Mouse (Mus musculus) small intestine, adult 2 months (tissue): Measurements from ENCODE around the gene Tmem150a. TPM values are rescaled to one million over a fixed set of nuclear protein-coding genes. Genes with fewer than 3 reads are reported as not detected.

Experiments
- H3K27ac ChIP-seq: fragments of 200-500 bp; 2 replicates; pipeline ENCODE4 v1.5.1; 2012; ENCODE audit warnings: low read depth, low read length, control low read depth, inconsistent platforms; ENCODE audit not compliant: insufficient read depth
- H3K27me3 ChIP-seq: fragments of 200-500 bp; 2 replicates; pipeline ENCODE4 v1.6.1; 2012; ENCODE audit warnings: mild to moderate bottlenecking, moderate library complexity, low read length, inconsistent platforms; ENCODE audit not compliant: control insufficient read depth, insufficient read depth
- H3K36me3 ChIP-seq: fragments of 200-500 bp; 2 replicates; pipeline ENCODE4 v1.6.1; 2012; ENCODE audit warnings: mild to moderate bottlenecking, low read length, control low read depth, inconsistent platforms; ENCODE audit not compliant: control insufficient read depth, insufficient read depth
- H3K4me1 ChIP-seq: fragments of 200-500 bp; 2 replicates; pipeline ENCODE4 v1.6.1; 2012; ENCODE audit warnings: low read length, inconsistent platforms, mixed read lengths; ENCODE audit not compliant: control insufficient read depth, insufficient read depth, insufficient read length
- H3K4me3 ChIP-seq: fragments of 200-500 bp; 2 replicates; pipeline ENCODE4 v1.5.1; 2012; ENCODE audit warnings: low read depth, mild to moderate bottlenecking, control low read depth, inconsistent platforms, low read length, moderate library complexity
- CTCF ChIP-seq: fragments of 200-500 bp; IDR thresholded peaks from 2 replicates; pipeline ENCODE4 v1.5.1; 2012; ENCODE audit warnings: low read depth, mild to moderate bottlenecking, control low read depth, inconsistent platforms, low read length, moderate library complexity, mixed read lengths; ENCODE audit not compliant: insufficient replicate concordance, insufficient read length; ENCODE audit errors: extremely low read depth
- POLR2A ChIP-seq: fragments of 200-500 bp; IDR thresholded peaks from 2 replicates; pipeline ENCODE4 v1.6.1; 2012; ENCODE audit warnings: low read depth, mild to moderate bottlenecking, control low read depth, inconsistent platforms, low read length, moderate library complexity
- WGBS: fragments of 180-500 bp; shearing (Covaris S2); methylation state at CpG from one replicate; pipeline ENCODE4 v1.1.7; 2018; 5-methylcytosine and 5-hydroxymethylcytosine counted together
- polyA plus RNA-seq: library from polyadenylated mRNA; depleted of rRNA; stranded (reverse); fragments of >200 nt; gene quantifications from 2 replicates; pipeline ENCODE4 v1.2.3, GENCODE M21; 2012

The Tmem150a gene
- polyA plus RNA-seq, 1 experiment = 31.8 TPM

DNA sequence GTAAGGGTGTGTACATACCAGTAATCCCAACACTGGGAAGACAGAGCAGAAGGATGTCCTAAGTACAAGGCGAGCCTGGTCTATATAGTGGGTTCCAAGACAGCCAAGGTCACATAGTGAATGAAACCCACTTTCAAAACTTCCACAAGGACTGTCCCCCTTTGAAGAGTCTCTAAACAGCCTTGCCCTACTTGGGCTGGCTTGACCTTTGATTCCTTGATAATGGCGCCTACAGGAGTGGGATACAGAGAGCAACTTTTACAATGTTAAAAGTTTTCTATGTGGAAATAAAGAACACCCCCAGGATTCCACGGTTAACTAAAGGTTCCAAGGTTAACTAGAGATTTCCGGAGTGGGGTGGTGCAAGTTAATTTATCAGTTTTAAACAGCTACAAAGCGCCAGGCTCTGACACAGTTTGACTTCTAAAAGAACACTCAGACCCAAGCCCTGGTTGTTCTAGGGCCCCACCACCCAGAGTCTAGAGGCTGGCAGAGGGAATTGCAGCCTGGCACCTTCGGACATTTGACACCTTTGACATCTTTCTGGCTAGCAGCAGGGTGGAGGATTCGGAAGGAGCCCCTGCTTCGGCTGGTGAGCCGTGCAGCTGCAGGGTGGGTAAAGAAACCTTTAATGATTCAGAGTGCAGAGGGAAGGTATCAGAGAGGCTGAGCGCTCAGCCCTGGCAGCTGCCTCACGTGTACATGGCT lies 4.8 kb downstream of the Tmem150a start:
- Histone ChIP-seq H3K27ac (no peak overlapping the region), H3K36me3 (peaks cover 20% of the 10 kb centered on the region), H3K4me3 (no peak overlapping the region), H3K4me1 (peaks cover 18% of the 10 kb centered on the region), H3K27me3 (no peaks in the 10 kb centered on the region)
- 61% methylated on average over 11 of the region's 11 CpGs for WGBS
- no peak for TF ChIP-seq CTCF
- TF ChIP-seq POLR2A = no peak

DNA sequence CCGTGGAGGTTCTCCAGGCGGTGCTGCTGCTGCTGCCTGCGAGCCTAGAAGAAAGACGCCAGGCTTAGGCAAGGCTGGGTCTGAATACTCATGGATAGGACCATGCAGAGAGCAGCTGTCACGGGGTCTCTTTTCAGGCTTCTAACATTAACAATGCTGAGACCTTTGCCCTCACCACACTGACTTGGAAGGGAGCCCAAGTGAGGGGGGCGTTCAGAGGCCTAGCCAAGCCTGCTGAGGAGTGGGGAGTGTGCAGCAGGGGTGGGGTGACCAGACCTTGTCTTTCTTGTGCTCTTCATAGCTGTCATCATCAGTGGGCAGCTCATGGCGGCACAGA lies 5.3 kb downstream of the Tmem150a start:
- Histone ChIP-seq H3K36me3 (peaks cover 20% of the 10 kb centered on the region), H3K27ac (no peak overlapping the region), H3K4me1 (peaks cover 21% of the 10 kb centered on the region), H3K4me3 (no peak overlapping the region), H3K27me3 (no peaks in the 10 kb centered on the region)
- TF ChIP-seq CTCF = no peak
- TF ChIP-seq POLR2A = no peak
- WGBS = 62% methylated on average over 7 of the region's 7 CpGs

DNA sequence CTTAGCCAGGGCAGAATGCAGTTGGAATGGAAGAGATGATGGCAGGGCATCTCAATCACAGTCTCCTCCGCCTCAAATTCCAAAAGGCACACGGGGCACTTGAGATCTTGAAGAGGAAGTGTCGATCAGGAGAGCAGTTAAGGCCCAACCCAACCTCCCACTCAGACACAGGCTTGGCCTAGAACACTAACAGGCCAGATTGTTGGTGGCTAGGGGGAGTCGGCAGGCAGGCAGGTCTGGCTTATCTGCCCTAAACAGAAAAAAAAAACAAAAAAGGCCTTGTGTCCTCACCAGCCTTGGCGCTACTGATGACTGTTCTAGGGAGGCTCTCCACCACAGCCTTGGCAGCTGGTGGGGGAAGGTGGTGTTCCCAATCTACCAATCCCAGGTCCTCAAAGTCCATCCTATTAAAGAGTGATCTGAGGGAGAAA lies 5.9 kb downstream of the Tmem150a start:
- Histone ChIP-seq H3K27ac (no peak overlapping the region), H3K27me3 (no peaks in the 10 kb centered on the region), H3K4me1 (peaks cover 19% of the 10 kb centered on the region), H3K36me3 (peaks cover 20% of the 10 kb centered on the region), H3K4me3 (peak overlapping the region; percentile 32)
- 14% methylated on average over 5 of the region's 5 CpGs for WGBS
- TF ChIP-seq CTCF (no peak), POLR2A (no peak)

DNA sequence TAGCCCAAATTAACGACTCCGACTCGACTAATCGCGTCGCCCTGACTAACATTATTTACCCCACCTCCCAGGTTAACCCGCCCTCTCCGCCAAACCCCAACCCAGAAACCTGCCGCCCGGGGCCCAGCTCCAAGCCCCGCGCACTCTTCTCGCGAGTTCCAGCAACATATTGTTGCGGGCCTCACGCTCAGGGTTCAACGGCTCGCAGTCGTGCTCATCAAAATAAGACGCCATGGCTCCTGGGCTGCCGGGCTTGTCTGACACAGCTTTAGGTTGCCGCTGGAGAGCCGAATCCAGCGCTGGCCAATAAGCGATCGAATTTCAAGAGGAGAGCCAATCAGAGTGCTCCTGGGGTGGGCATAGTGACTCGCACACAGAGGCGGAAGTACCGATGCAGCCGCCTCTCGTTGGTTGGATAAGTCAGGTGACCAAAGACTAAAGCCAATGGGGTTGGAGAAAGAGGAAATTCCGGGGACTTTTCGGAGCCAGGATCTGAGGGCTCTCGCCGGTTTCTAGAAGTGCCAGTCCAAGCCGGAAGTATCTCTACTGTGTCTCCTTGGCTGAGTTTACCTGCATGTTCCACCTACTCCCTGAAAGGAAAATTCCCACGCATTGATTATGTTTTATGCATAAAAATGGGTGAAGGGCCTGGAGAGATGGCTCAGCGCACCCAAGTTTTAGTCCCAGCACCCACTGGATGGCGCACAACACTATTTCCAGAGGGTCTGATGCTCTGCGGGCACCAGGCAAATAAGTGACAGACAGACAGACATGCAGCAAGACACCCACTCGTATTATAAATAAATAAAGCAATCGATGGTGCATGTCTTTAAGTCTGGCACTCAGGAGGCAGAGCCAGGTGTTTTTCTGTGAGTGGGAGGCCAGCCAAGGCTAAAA lies 7.1 kb downstream of the Tmem150a start:
- H3K4me1 ChIP-seq = peaks cover 23% of the 10 kb centered on the region
- H3K27ac ChIP-seq = peak overlapping the region; percentile 99
- peak overlapping the region; percentile 91 for H3K4me3 ChIP-seq
- under 1% methylated on average over 42 of the region's 42 CpGs for WGBS
- TF ChIP-seq CTCF (peak; percentile 49; the same call in 1 of the 2 replicates), POLR2A (peak; percentile 93)
- H3K36me3 ChIP-seq = peaks cover 20% of the 10 kb centered on the region
- H3K27me3 ChIP-seq = no peaks in the 10 kb centered on the region

DNA sequence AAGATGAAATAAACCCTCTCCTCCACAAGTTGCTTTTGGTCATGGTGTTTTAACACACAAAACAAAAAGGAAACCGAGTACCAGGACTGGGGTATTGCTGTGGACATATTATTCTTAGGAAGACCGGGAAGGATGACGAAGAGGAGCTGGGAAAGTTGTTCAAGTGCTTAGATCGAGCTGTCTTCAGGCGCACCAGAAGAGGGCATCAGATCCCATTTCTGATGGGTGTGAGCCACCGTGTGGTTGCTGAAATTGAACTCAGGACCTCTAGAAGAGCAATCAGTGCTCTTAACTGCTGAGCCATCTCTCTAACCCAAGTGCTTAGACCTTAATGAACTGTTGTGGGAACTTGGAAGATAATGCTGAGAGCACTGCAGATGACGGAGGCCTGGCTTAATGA lies 8.8 kb downstream of the Tmem150a start:
- peaks cover 23% of the 10 kb centered on the region for H3K4me1 ChIP-seq
- H3K27me3 ChIP-seq = no peaks in the 10 kb centered on the region
- H3K27ac ChIP-seq = no peak overlapping the region
- 50% methylated on average over 7 of the region's 7 CpGs for WGBS
- H3K36me3 ChIP-seq = peaks cover 11% of the 10 kb centered on the region
- H3K4me3 ChIP-seq = no peak overlapping the region
- peak; percentile 38; the same call in 1 of the 2 replicates for TF ChIP-seq CTCF
- no peak for TF ChIP-seq POLR2A

DNA sequence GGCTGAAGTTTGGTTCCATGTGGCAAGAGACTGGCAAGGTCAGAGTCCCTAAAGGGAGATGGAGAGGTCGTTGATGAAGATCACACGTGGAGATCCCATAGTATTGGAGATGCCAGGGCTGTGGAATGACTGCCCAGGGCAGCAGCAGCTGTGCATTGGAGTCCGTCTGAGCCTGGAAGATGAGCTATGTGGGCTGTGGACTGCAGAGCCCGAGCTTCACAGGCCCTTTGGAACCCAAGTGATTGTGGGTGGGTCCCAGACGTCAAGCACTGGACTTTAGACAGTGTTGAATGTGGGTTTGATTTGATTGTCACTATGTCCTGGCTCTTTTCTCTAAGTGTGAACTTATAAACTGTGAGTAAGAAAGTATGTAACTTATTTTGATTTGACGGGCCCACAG lies 9.7 kb downstream of the Tmem150a start:
- 36% methylated on average over 6 of the region's 6 CpGs for WGBS
- no peaks in the 10 kb centered on the region for H3K27me3 ChIP-seq
- peaks cover 23% of the 10 kb centered on the region for H3K4me1 ChIP-seq
- H3K27ac ChIP-seq = peak overlapping the region; percentile 65
- peaks cover 7% of the 10 kb centered on the region; the same call in 1 of the 2 replicates for H3K36me3 ChIP-seq
- peak; percentile 35; the same call in 1 of the 2 replicates for TF ChIP-seq POLR2A
- no peak for TF ChIP-seq CTCF
- no peak overlapping the region for H3K4me3 ChIP-seq

DNA sequence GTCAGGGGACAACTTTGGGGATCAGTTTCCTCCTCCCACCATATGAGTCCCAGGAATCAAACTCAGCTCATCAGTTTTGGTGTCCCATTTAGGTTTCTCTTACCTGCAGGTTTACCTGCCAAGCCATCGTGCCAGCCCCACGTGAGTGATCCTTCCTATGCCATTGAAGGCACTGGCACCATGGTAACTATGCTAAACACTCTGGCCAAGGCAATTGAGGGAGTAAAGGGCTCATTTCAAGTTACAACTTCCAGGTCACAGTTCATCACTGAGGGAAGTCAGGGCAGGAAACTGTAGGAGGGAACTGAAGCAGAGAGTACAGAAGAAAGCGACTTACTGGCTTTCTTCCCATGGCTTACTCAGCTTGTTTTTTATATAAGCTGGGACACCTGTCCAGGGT lies 11.1 kb downstream of the Tmem150a start:
- TF ChIP-seq CTCF (no peak), POLR2A (no peak)
- Histone ChIP-seq H3K27ac (no peak overlapping the region), H3K4me1 (peaks cover 13% of the 10 kb centered on the region; the same call in 1 of the 2 replicates), H3K27me3 (no peaks in the 10 kb centered on the region), H3K4me3 (no peak overlapping the region), H3K36me3 (no peaks in the 10 kb centered on the region)
- 49% methylated on average over 3 of the region's 3 CpGs for WGBS
